Mouse (Mus musculus) heart, adult 2 months (tissue): ENCODE measurements around the gene Atp2a3. TPM values are rescaled to one million over a fixed set of nuclear protein-coding genes. Genes with fewer than 3 reads are reported as not detected.

Experiments used
- DNase-seq, 2 experiments: peaks; one replicate each; pipeline ENCODE4 v3.0.0; 2021
- H3K27ac ChIP-seq: fragments of 200-600 bp; 2 replicates; pipeline ENCODE4 v1.8.1; 2022
- H3K27me3 ChIP-seq: fragments of 200-500 bp; 2 replicates; pipeline ENCODE4 v1.6.1; 2012; ENCODE audit warnings: mild to moderate bottlenecking, low read length, inconsistent platforms, mixed read lengths; ENCODE audit not compliant: control insufficient read depth, insufficient read depth
- H3K36me3 ChIP-seq: fragments of 200-500 bp; 2 replicates; pipeline ENCODE4 v1.6.1; 2012; ENCODE audit warnings: low read length, inconsistent platforms; ENCODE audit not compliant: control insufficient read depth, insufficient read depth
- H3K4me1 ChIP-seq: fragments of 200-500 bp; 2 replicates; pipeline ENCODE4 v1.6.1; 2011; ENCODE audit warnings: low read length; ENCODE audit not compliant: control insufficient read depth, insufficient read depth
- H3K4me3 ChIP-seq: fragments of 200-600 bp; 2 replicates; pipeline ENCODE4 v1.8.1; 2022
- H3K79me2 ChIP-seq: fragments of 200-500 bp; replicated peaks from 2 replicates; pipeline ENCODE4 v1.6.1; 2012; ENCODE audit warnings: mild to moderate bottlenecking, inconsistent platforms, low read length, moderate library complexity, mixed read lengths; ENCODE audit not compliant: control insufficient read depth, insufficient read depth
- H3K9ac ChIP-seq: fragments of 200-500 bp; 2 replicates; pipeline ENCODE4 v1.6.1; 2012; ENCODE audit warnings: low read depth, mild to moderate bottlenecking, control low read depth, inconsistent platforms, low read length, mixed read lengths
- CTCF ChIP-seq: fragments of 200-600 bp; IDR thresholded peaks from 2 replicates; pipeline ENCODE4 v1.8.1; 2022; ENCODE audit warnings: antibody characterized with exemption, mild to moderate bottlenecking, moderate library complexity
- EP300 ChIP-seq: fragments of 200-500 bp; IDR thresholded peaks from 2 replicates; pipeline ENCODE4 v1.6.1; 2011; ENCODE audit warnings: low read depth, low read length, control low read depth; ENCODE audit not compliant: insufficient read depth
- POLR2A ChIP-seq: fragments of 200-500 bp; IDR thresholded peaks from 2 replicates; pipeline ENCODE4 v1.6.1; 2011; ENCODE audit warnings: mild to moderate bottlenecking, low read depth, low read length, control low read depth; ENCODE audit not compliant: insufficient read depth
- WGBS: fragments of 180-500 bp; shearing (Covaris S2); methylation state at CpG from one replicate; pipeline ENCODE4 v1.1.7; 2018; 5-methylcytosine and 5-hydroxymethylcytosine counted together
- intact Hi-C: fragments of 180-260 bp; cut with DNase I; formaldehyde crosslinking; loops from one replicate; pipeline ENCODE4 v1.15.1; 2025
- long read RNA-seq: library from polyadenylated mRNA; stranded (forward); transcript quantifications from one replicate; pipeline ENCODE4 v2.0.0, GENCODE M21; 2021
- polyA plus RNA-seq: library from polyadenylated mRNA; depleted of rRNA; stranded (reverse); fragments of >200 nt; gene quantifications from 2 replicates; pipeline ENCODE4 v1.2.3, GENCODE M21; 2012; rRNA removed
- total RNA-seq, 2 experiments: library from RNA; stranded (reverse); gene quantifications; 2 replicates each; pipeline ENCODE4 v1.2.3; 2021

Atp2a3 gene
- total RNA-seq = 10 to 100 TPM; 10.9 to 14.5 TPM
- 15.9 and 17.3 TPM in 2 replicates for polyA plus RNA-seq
- long read RNA-seq, partial matches to known transcripts = 1 of 1 reads
- long read RNA-seq, other reads (novel, unspliced or antisense) = 0 of 1 reads

GRCm38 (mm10) chr11:72961072-72961980 lies at the start of gene Atp2a3:
TSS of gene Atp2a3 (plus strand) at chr11:72961169.
- H3K79me2 ChIP-seq = no peaks in the 10 kb centered on the region
- peak; percentile 67 to 78 for DNase-seq
- H3K27ac ChIP-seq = peak within 1 kb of the TSS; percentile 29; the same call in 1 of the 2 replicates
- WGBS = 5% methylated on average over 69 of the region's 70 CpGs
- no peaks in the 10 kb centered on the region for H3K4me1 ChIP-seq
- 0 out of 2 replicates have a peak, but pooled peaks have one; percentile 19 for TF ChIP-seq POLR2A
- no peak for TF ChIP-seq CTCF
- peak within 1 kb of the TSS; percentile 58 for H3K9ac ChIP-seq
- intact Hi-C loops = no loop called here
- no peaks in the 10 kb centered on the region for H3K27me3 ChIP-seq
- H3K4me3 ChIP-seq = peak within 1 kb of the TSS; percentile 50
- no peaks in the 10 kb centered on the region for H3K36me3 ChIP-seq

- intact Hi-C loops = no loop called here
- Histone ChIP-seq H3K79me2 (no peaks in the 10 kb centered on the region), H3K27ac (no peak overlapping the region), H3K36me3 (no peaks in the 10 kb centered on the region), H3K4me3 (no peak overlapping the region), H3K9ac (no peak overlapping the region), H3K27me3 (no peaks in the 10 kb centered on the region), H3K4me1 (no peaks in the 10 kb centered on the region)
- WGBS = 78% methylated on average over 7 of the region's 7 CpGs
- TF ChIP-seq EP300 = no peak
- TF ChIP-seq CTCF = no peak
- TF ChIP-seq POLR2A = no peak
- DNase-seq = no peak
These were observed 43.5 kb upstream of the Atp2a3 start for GRCm38 (mm10) chr11:72917299-72917996.

DNA sequence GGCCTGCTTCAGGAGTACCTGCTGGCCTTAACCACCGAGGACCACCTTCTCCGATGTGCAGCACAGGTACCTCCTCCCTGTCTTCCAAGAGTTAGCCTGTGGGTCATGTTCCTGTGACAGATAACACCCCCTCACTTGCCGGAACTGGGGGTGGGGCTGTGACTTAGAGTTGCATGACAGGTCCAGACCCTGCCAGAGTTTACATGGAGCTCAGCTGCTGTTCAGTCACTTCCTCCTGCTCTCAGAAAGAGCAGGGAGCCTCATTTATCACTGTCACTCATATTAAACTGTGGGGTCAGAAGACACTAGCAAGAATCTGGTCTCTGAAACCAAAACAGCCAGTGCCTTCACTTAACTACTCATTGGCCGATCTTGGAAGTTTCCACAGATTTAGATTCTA lies 37.9 kb upstream of the Atp2a3 start:
- H3K9ac ChIP-seq = no peak overlapping the region
- no peaks in the 10 kb centered on the region for H3K27me3 ChIP-seq
- DNase-seq = no peak
- no peaks in the 10 kb centered on the region for H3K79me2 ChIP-seq
- H3K4me3 ChIP-seq = no peak overlapping the region
- H3K36me3 ChIP-seq = no peaks in the 10 kb centered on the region
- TF ChIP-seq CTCF = no peak
- no peak for TF ChIP-seq POLR2A
- no peak for TF ChIP-seq EP300
- 51% methylated on average over 4 of the region's 4 CpGs for WGBS
- no peaks in the 10 kb centered on the region; the same call in 1 of the 2 replicates for H3K4me1 ChIP-seq
- intact Hi-C loops = no loop called here
- H3K27ac ChIP-seq = no peak overlapping the region

GRCm38 (mm10) chr11:72924458-72924857 lies 36.5 kb upstream of the Atp2a3 start:
- Histone ChIP-seq H3K27ac (no peak overlapping the region), H3K4me1 (no peaks in the 10 kb centered on the region; the same call in 1 of the 2 replicates), H3K4me3 (no peak overlapping the region), H3K36me3 (no peaks in the 10 kb centered on the region), H3K27me3 (no peaks in the 10 kb centered on the region), H3K79me2 (no peaks in the 10 kb centered on the region), H3K9ac (no peak overlapping the region)
- 76% methylated on average over 1 of the region's 1 CpGs for WGBS
- no peak for DNase-seq
- intact Hi-C loops = no loop called here
- TF ChIP-seq CTCF (no peak), POLR2A (no peak), EP300 (no peak)

- no peaks in the 10 kb centered on the region for H3K36me3 ChIP-seq
- TF ChIP-seq EP300 = no peak
- no peak for TF ChIP-seq CTCF
- no peak for TF ChIP-seq POLR2A
- H3K9ac ChIP-seq = no peak overlapping the region
- H3K27ac ChIP-seq = no peak overlapping the region
- H3K79me2 ChIP-seq = no peaks in the 10 kb centered on the region
- intact Hi-C loops = loop anchor here (5.0 kb wide), 1 partner anchor 122 kb away; the partner anchor contains the start of gene Ncbp3
- H3K27me3 ChIP-seq = no peaks in the 10 kb centered on the region
- 33% methylated on average over 2 of the region's 2 CpGs for WGBS
- H3K4me1 ChIP-seq = no peaks in the 10 kb centered on the region; the same call in 1 of the 2 replicates
- no peak overlapping the region for H3K4me3 ChIP-seq
- no peak for DNase-seq
These were observed 35.9 kb upstream of the Atp2a3 start for GRCm38 (mm10) chr11:72925067-72925466.
